Mouse (Mus musculus): Measurements from ENCODE around the gene Manbal. TPM values are rescaled to one million over a fixed set of nuclear protein-coding genes. Genes with fewer than 3 reads are reported as not detected.

The Manbal gene
- polyA plus RNA-seq, 2 experiments = 52.8 to 82.3 TPM

GRCm38 (mm10) chr2:157398539-157398938, 31.1 kb downstream of the Manbal start:
- no peaks in the 10 kb centered on the region for H3K4me1 ChIP-seq (ENCODE audit: control insufficient read depth, insufficient read depth, low read length)
- H3K9me3 ChIP-seq (ENCODE audit: control insufficient read depth, low read length) = no peaks in the 10 kb centered on the region
- whole genome bisulfite sequencing = 97% methylated on average over 4 of the region's 4 CpGs
- H3K27me3 ChIP-seq (ENCODE audit: control insufficient read depth, insufficient read depth, low read length) = no peaks in the 10 kb centered on the region
- H3K9ac ChIP-seq (ENCODE audit: low read depth, low read length, severe bottlenecking) = no peak overlapping the region
- H3K27ac ChIP-seq (replicated peaks; ENCODE audit: low read depth, low read length) = no peak overlapping the region
- H3K4me3 ChIP-seq (replicated peaks; ENCODE audit: low read length) = no peak overlapping the region
- ATAC-seq (ENCODE audit: low FRiP score, low read depth) (no peak), DNase-seq (ENCODE audit: low spot score) (no peak)
- peaks cover 37% of the 10 kb centered on the region for H3K36me3 ChIP-seq (ENCODE audit: control insufficient read depth, insufficient read depth, low read length)
- no peak for TF ChIP-seq POLR2A (IDR thresholded peaks at IDR 0.05; ENCODE audit: borderline replicate concordance, extremely low read depth, insufficient read depth, insufficient read length)
- H3K4me2 ChIP-seq (replicated peaks; ENCODE audit: low read depth, low read length, severe bottlenecking) = no peak overlapping the region

DNA sequence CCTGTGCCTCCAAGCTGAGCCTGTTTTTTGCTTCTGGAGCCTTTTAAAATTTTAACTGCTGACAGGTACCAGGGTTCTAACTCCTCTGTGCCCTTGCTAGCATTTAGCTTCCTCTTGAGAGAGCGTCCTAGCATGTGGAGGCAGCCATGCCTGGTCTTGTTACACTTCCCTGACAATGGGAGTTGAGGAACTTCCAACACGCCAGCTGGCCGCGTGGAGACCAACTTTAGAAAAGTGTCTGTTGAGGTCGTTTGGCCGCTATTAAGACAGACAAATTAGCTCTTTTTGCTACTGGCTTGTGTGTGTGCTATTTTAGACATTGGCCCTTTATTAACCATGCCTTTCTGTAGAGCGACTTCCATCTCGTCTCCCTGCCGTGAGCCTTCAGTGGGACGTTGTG, 32.4 kb downstream of the Manbal start:
- no peak for TF ChIP-seq POLR2A (IDR thresholded peaks at IDR 0.05; ENCODE audit: borderline replicate concordance, extremely low read depth, insufficient read depth, insufficient read length)

DNA sequence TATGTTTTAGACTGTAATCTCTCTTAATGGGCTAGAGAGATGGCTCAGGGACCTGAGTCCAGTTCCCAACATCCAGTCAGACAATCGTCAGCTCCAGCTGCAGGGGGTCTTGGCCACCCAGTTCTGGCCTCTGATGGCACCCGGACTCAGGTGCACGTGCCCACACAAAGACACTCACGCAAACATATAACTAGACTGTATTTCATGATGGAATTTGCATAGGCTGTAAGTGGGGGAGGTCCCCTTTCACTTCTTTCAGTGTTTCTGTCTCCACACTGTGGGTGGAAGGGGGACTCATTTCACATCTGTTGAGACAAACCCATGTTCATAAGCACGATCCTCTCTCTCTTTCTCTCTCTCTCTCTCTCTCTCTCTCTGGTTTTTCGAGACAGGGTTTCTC, 33.1 kb downstream of the Manbal start:
- H3K4me2 ChIP-seq (replicated peaks; ENCODE audit: low read depth, low read length, severe bottlenecking) = no peak overlapping the region
- peaks cover 31% of the 10 kb centered on the region for H3K36me3 ChIP-seq (ENCODE audit: control insufficient read depth, insufficient read depth, low read length)
- no peaks in the 10 kb centered on the region for H3K4me1 ChIP-seq (ENCODE audit: control insufficient read depth, insufficient read depth, low read length)
- no peak for TF ChIP-seq POLR2A (IDR thresholded peaks at IDR 0.05; ENCODE audit: borderline replicate concordance, extremely low read depth, insufficient read depth, insufficient read length)
- no peak for DNase-seq (ENCODE audit: low spot score)
- H3K4me3 ChIP-seq (replicated peaks; ENCODE audit: low read length) = no peak overlapping the region
- H3K9ac ChIP-seq (ENCODE audit: low read depth, low read length, severe bottlenecking) = no peak overlapping the region
- WGBS = 85% methylated on average over 6 of the region's 6 CpGs
- no peak for ATAC-seq (ENCODE audit: low FRiP score, low read depth)
- no peaks in the 10 kb centered on the region for H3K27me3 ChIP-seq (ENCODE audit: control insufficient read depth, insufficient read depth, low read length)
- no peak overlapping the region for H3K27ac ChIP-seq (replicated peaks; ENCODE audit: low read depth, low read length)
- H3K9me3 ChIP-seq (ENCODE audit: control insufficient read depth, low read length) = no peaks in the 10 kb centered on the region

More for the DNA sequence above, 32.4 kb downstream of the Manbal start:
- Histone ChIP-seq H3K9me3 (ENCODE audit: control insufficient read depth, low read length) (no peaks in the 10 kb centered on the region), H3K27me3 (ENCODE audit: control insufficient read depth, insufficient read depth, low read length) (no peaks in the 10 kb centered on the region), H3K4me3 (replicated peaks; ENCODE audit: low read length) (no peak overlapping the region), H3K27ac (replicated peaks; ENCODE audit: low read depth, low read length) (no peak overlapping the region), H3K9ac (ENCODE audit: low read depth, low read length, severe bottlenecking) (no peak overlapping the region), H3K4me2 (replicated peaks; ENCODE audit: low read depth, low read length, severe bottlenecking) (no peak overlapping the region), H3K4me1 (ENCODE audit: control insufficient read depth, insufficient read depth, low read length) (no peaks in the 10 kb centered on the region), H3K36me3 (ENCODE audit: control insufficient read depth, insufficient read depth, low read length) (peaks cover 37% of the 10 kb centered on the region)
- ATAC-seq (ENCODE audit: low FRiP score, low read depth) (no peak), DNase-seq (ENCODE audit: low spot score) (no peak)
- WGBS = 75% methylated on average over 10 of the region's 10 CpGs

DNA sequence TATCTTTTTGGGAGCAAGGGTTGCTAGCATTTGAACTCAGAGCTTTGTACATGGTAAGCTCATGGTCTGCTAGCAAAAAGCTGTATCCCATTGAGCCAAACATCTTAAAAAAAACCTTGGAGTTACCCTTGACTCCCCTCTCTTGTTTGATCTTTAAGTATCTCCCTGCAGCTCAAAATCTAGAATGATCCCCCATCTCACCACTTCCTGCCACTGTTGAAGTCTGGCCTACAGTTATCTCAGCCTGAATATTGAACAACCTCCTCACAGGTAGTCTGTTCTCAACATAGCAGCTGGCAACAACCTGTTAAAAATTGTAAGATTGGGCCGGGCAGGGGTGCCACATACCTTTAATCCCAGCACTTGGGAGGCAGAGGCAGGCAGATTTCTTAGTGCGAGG, 33.9 kb downstream of the Manbal start:
- Histone ChIP-seq H3K27me3 (ENCODE audit: control insufficient read depth, insufficient read depth, low read length) (no peaks in the 10 kb centered on the region), H3K36me3 (ENCODE audit: control insufficient read depth, insufficient read depth, low read length) (peaks cover 23% of the 10 kb centered on the region), H3K4me1 (ENCODE audit: control insufficient read depth, insufficient read depth, low read length) (no peaks in the 10 kb centered on the region), H3K9ac (ENCODE audit: low read depth, low read length, severe bottlenecking) (no peak overlapping the region), H3K9me3 (ENCODE audit: control insufficient read depth, low read length) (no peaks in the 10 kb centered on the region), H3K4me2 (replicated peaks; ENCODE audit: low read depth, low read length, severe bottlenecking) (no peak overlapping the region), H3K27ac (replicated peaks; ENCODE audit: low read depth, low read length) (no peak overlapping the region), H3K4me3 (replicated peaks; ENCODE audit: low read length) (no peak overlapping the region)
- 88% methylated on average over 2 of the region's 2 CpGs for WGBS
- ATAC-seq (ENCODE audit: low FRiP score, low read depth) (no peak), DNase-seq (ENCODE audit: low spot score) (no peak)
- no peak for TF ChIP-seq POLR2A (IDR thresholded peaks at IDR 0.05; ENCODE audit: borderline replicate concordance, extremely low read depth, insufficient read depth, insufficient read length)

DNA sequence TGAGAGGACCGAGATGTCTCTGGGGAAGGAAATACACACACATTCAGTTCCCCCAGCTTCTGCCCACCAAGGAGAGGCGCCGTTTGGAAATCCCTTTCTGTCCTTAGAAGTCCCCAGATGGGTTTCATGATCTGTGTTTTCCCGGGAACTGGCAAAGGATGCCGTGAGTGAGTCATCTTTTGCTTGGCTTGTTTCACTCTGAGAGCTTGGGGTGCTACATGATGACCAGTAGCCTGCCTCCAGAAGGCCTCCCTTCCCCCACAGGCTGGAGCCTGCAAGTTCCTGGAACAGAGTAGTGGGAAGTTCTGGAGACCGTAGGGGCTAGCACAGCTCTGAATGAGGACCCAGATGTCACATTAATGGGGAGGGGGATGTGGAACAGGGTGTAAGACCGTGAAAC, 40.2 kb downstream of the Manbal start:
- Histone ChIP-seq H3K27me3 (ENCODE audit: control insufficient read depth, insufficient read depth, low read length) (no peaks in the 10 kb centered on the region), H3K36me3 (ENCODE audit: control insufficient read depth, insufficient read depth, low read length) (no peaks in the 10 kb centered on the region), H3K27ac (replicated peaks; ENCODE audit: low read depth, low read length) (no peak overlapping the region), H3K9ac (ENCODE audit: low read depth, low read length, severe bottlenecking) (no peak overlapping the region), H3K4me2 (replicated peaks; ENCODE audit: low read depth, low read length, severe bottlenecking) (no peak overlapping the region), H3K4me3 (replicated peaks; ENCODE audit: low read length) (no peak overlapping the region), H3K9me3 (ENCODE audit: control insufficient read depth, low read length) (no peaks in the 10 kb centered on the region), H3K4me1 (ENCODE audit: control insufficient read depth, insufficient read depth, low read length) (no peaks in the 10 kb centered on the region)
- DNase-seq (ENCODE audit: low spot score) (no peak), ATAC-seq (ENCODE audit: low FRiP score, low read depth) (no peak)
- WGBS = 79% methylated on average over 7 of the region's 7 CpGs
- TF ChIP-seq POLR2A (IDR thresholded peaks at IDR 0.05; ENCODE audit: borderline replicate concordance, extremely low read depth, insufficient read depth, insufficient read length) = no peak
